Mouse (Mus musculus): Measurements from ENCODE around the gene Fbxw10.

- TF ChIP-seq CTCF (IDR thresholded peaks at IDR 0.05; ENCODE audit: low read depth, low read length): no peak
- TF ChIP-seq POLR2AphosphoS5 (IDR thresholded peaks at IDR 0.05; ENCODE audit: insufficient replicate concordance, low read depth, low read length): no peak
- no peak for TF ChIP-seq TAL1 (conservative IDR thresholded peaks at IDR 0.05; ENCODE audit: low read depth, low read length)
- no peak for TF ChIP-seq GATA2 (IDR thresholded peaks at IDR 0.05; ENCODE audit: borderline replicate concordance, low read depth, low read length)
These were observed 25.0 kb upstream of the Fbxw10 start for GRCm38 (mm10) chr11:62821893-62822292.

Measured in G1E (cell line).